Mouse (Mus musculus): ENCODE results near the gene Nsl1. TPM values are rescaled to one million over a fixed set of nuclear protein-coding genes. Genes with fewer than 3 reads are reported as not detected.

The Nsl1 gene
- 10 to 100 TPM; 11.8 to 14.5 TPM for total RNA-seq (2023)

GRCm38 (mm10) chr1:191062781-191063485, at the start of gene Nsl1, which contains the start of gene Tatdn3:
Nsl1 (plus strand) TSS chr1:191063012.
Tatdn3 (minus strand) TSS chr1:191062932.

GRCm38 (mm10) chr1:191026021-191026713, 36.6 kb upstream of the Nsl1 start, which contains the start of gene Flvcr1:
Flvcr1 (minus strand) TSS chr1:191026158.

GRCm38 (mm10) chr1:191036554-191037334, 26.1 kb upstream of the Nsl1 start, which contains the start of gene Spata45:
Spata45 (plus strand) TSS chr1:191036639.

GRCm38 (mm10) chr1:191097802-191098747, 35.3 kb downstream of the Nsl1 start, which contains the start of gene Batf3:
Batf3 (plus strand) TSS chr1:191097847.

Other genes with a start within 250 kb of the Nsl1 start
- 10 to 100 TPM; 46.8 to 47.6 TPM for gene Rps6kc1, start 151.2 kb upstream of the Nsl1 start, total RNA-seq (2023)
- 10 to 100 TPM; 28.9 to 32.0 TPM for gene Angel2, start 137.9 kb upstream of the Nsl1 start, total RNA-seq (2023)
- not detected for gene Vash2, start 83.7 kb upstream of the Nsl1 start, total RNA-seq (2023)
- gene Flvcr1, start 36.9 kb upstream of the Nsl1 start, total RNA-seq (2023): 10 to 100 TPM; 39.6 to 45.0 TPM
- gene Spata45, start 26.4 kb upstream of the Nsl1 start, total RNA-seq (2023): not detected
- 10 to 100 TPM in 1 of 2 experiments, 1 to 10 TPM in 1; 9.8 to 11.4 TPM for gene Tatdn3, start 80 bp upstream of the Nsl1 start, total RNA-seq (2023)
- gene Batf3, start 34.8 kb downstream of the Nsl1 start, total RNA-seq (2023): 1 to 10 TPM; 2.4 to 4.7 TPM
- 10 to 100 TPM; 19.5 to 33.2 TPM for gene Fam71a, start 101.8 kb downstream of the Nsl1 start, total RNA-seq (2023)
- 100 to 1,000 TPM; 294 to 313 TPM for gene Atf3, start 155.0 kb downstream of the Nsl1 start, total RNA-seq (2023)

Measured in neutrophil, adult 83 days (primary cell).